Mouse (Mus musculus): ENCODE data around the gene Rnf169.

Rnf169 gene

GRCm38 (mm10) chr7:99893967-99894366, 86.3 kb downstream of the Rnf169 start:
- in situ Hi-C loops (cut with MboI, MseI) = no loop called here

- in situ Hi-C loops (cut with MboI, MseI) = no loop called here
These were observed 87.9 kb downstream of the Rnf169 start for GRCm38 (mm10) chr7:99892351-99892750.

GRCm38 (mm10) chr7:99891471-99891870, 88.8 kb downstream of the Rnf169 start:
- in situ Hi-C loops (cut with MboI, MseI) = no loop called here

- in situ Hi-C loops (cut with MboI, MseI) = no loop called here
These were observed 90.0 kb downstream of the Rnf169 start for GRCm38 (mm10) chr7:99890168-99890755.

- in situ Hi-C loops (cut with MboI, MseI) = no loop called here
These were observed 90.9 kb downstream of the Rnf169 start for GRCm38 (mm10) chr7:99889175-99889880.

GRCm38 (mm10) chr7:99887743-99888142, 92.5 kb downstream of the Rnf169 start:
- in situ Hi-C loops (cut with MboI, MseI) = no loop called here

GRCm38 (mm10) chr7:99887230-99887735, 93.0 kb downstream of the Rnf169 start:
- in situ Hi-C loops (cut with MboI, MseI) = no loop called here

- in situ Hi-C loops (cut with MboI, MseI) = loop anchor here (5.0 kb wide), 2 partner anchors 66 to 99 kb away; no protein-coding TSS in a partner anchor
These were observed 102.0 kb downstream of the Rnf169 start for GRCm38 (mm10) chr7:99878254-99878653.

GRCm38 (mm10) chr7:99876345-99876744, 103.9 kb downstream of the Rnf169 start:
- in situ Hi-C loops (cut with MboI, MseI) = loop anchor here (5.0 kb wide), 2 partner anchors 64 to 101 kb away; no protein-coding TSS in a partner anchor

GRCm38 (mm10) chr7:99875891-99876290, 104.4 kb downstream of the Rnf169 start:
- in situ Hi-C loops (cut with MboI, MseI) = loop anchor here (5.0 kb wide), 2 partner anchors 64 to 101 kb away; no protein-coding TSS in a partner anchor

- in situ Hi-C loops (cut with MboI, MseI) = no loop called here
These were observed 106.3 kb downstream of the Rnf169 start for GRCm38 (mm10) chr7:99873965-99874364.

All from regulatory T cell (primary cell).